Mouse (Mus musculus): ENCODE measurements at regions not wholly inside any gene's neighbourhood (a gene's known extent, or its start where the extent isn't known, plus 50 kb on each side); places are given as distances from the start of the nearest gene placed in this dataset.

DNA sequence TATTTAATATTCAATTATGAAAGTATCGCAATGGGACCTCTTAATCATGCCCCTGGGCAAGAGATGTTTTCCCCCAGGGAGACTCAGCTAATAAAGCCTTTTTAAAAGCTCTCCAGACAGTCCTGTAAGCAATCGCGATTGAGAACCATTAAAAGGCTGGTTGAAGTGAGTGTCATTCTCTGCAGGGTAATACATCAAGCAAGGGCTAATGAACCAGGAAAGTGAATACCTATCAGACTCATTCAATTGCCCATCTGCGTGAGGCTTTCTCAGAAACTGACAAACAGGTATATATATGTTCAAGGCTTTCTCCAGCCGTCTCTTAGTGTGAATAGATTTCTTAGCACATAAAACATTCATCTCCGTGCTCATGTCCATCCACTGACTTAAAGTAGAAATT, 286.8 kb upstream of the Xrcc4 start:
- CTCF ChIA-PET: no interaction called here

GRCm38 (mm10) chr13:90371415-90372150, 282.2 kb upstream of the Xrcc4 start:
- CTCF ChIA-PET: no interaction called here

DNA sequence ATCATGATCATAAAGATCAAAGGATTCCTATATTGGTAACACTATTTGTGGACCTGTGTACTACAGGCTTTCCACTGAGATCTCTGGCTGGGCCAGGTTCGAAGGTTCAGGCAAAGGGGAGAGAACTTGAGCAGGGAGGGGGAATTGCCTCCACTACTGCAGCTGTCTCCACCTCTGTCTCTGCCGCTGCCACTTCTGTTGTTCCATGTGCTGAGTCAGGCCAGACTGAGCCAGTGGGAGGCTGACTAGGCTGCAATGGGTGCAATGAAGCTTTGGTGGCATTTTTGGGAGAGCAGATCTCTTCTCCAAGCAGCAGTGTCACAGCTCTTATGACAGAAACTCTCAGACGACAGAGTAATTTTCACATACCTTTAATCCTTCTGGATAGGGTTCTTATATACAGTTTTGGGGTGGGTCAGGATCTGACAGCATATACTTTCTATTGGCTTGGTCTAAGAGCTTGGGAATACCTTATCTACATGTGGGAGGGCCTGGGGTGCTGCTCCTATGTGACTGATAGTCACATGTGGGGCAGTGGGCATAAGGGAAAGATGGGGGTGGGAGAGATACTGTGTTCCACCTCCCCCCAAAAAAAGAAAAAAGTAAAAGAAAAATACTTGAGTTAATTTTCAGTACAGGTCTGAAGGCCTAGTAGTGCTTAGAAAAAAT, 281.5 kb upstream of the Xrcc4 start:
- CTCF ChIA-PET: no interaction called here

- CTCF ChIA-PET: no interaction called here
These were observed 275.2 kb upstream of the Xrcc4 start for GRCm38 (mm10) chr13:90364518-90365027.

- CTCF ChIA-PET: no interaction called here
These were observed 270.6 kb upstream of the Xrcc4 start for GRCm38 (mm10) chr13:90359861-90360601.

DNA sequence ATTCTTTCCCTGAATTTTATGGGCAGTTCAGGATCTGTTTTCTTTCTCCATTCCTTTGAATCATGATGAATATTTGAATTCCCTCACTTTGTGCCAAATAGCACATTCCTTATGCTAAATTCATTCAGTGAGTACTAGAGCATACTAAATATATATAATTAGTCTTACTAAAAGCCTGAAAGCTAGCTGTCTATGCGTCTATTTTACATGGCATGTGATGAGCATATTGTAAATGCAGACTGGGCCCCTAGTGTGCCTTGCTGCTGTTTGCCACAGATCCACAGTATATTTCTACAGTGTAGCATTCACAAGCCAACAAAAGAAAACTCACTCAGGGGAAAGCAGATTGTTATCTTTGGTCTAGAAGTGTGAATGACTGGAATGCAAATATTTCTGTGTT, 268.7 kb upstream of the Xrcc4 start:
- CTCF ChIA-PET: no interaction called here

DNA sequence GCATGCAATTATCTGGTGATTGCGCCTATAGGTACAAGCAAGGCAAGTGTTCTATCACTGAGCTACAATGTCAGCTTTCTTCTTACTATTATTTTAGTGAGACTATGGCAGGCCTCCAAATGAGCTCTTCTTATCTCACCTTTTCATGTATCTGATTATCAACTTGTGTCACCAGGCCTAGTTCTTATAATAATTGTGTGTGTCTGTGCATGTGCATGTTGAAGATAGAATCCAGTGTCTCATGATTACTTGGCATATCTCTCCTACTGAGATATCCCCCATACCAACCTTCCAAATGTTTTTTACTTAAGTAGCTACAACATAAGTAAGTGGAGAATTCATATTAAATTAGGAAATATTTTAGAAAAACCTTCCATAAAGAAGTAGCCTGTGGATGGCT, 266.2 kb upstream of the Xrcc4 start:
- CTCF ChIA-PET: no interaction called here

GRCm38 (mm10) chr13:90342823-90343222, 253.4 kb upstream of the Xrcc4 start:
- CTCF ChIA-PET: no interaction called here

GRCm38 (mm10) chr13:90341597-90342212, 252.3 kb upstream of the Xrcc4 start:
- CTCF ChIA-PET: no interaction called here

DNA sequence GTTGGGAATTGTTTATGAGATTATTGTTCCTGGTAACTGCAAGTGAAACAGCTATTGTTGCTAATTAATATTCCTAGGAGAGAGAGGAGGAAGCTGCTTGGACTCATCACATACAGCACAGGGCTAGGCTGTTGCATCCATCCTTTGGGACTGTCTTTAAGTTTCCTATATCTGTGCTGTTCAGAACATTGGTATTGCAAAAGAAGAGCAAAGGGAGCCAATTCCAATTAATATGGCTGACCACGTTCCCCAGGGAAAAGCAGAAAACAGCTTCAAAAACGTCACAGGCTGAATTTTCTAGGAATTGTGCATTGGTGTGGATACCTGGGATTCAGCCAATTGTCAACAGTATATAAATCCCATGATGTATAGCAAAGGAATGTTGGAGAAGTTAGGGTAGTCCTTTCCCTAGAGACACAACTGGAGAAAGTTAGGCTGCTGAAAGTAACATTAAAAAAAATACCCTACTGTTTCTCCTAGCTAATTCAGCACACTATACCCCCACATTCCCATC, 251.3 kb upstream of the Xrcc4 start:
- CTCF ChIA-PET: no interaction called here

- CTCF ChIA-PET: no interaction called here
These were observed 248.2 kb upstream of the Xrcc4 start for GRCm38 (mm10) chr13:90337591-90337990.

- CTCF ChIA-PET: no interaction called here
These were observed 246.3 kb upstream of the Xrcc4 start for GRCm38 (mm10) chr13:90335741-90336037.

DNA sequence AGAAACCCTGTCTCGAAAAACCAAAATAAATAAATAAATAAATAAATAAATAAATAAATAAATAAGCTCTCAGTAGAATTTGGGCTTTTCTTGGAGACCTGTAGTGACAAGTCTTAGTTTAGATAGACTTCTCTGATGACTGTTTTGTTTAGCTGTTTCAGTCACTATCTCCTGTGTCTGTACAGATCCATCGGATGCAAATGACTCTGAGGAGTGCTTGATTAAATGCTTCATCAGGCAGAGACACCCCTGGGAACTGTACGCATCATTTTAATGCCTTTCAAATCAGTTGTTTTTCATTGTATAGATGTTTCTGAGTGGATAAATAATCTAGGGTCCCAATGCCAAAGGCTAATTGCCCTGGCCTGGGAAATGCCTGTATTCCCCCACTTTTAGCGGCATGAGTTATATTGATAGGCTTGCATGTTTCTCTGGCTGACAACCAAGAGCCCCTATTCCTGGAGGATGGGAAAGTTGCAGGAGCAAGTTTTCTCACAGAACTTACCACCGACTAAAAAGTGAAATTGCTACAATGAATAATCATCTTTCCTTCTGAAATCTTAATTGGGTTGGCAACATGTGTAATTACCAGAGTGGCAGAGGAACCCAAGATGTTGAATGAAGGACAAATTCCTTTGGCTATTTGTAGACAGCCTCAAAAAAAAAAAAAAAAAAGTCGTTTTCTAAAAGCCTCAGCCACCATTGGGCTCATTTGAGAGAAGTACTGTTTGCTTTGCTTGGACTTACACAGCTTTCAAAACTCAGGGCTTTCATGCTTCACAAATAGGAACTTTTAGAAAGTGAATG, 245.7 kb upstream of the Xrcc4 start:
- CTCF ChIA-PET: no interaction called here

DNA sequence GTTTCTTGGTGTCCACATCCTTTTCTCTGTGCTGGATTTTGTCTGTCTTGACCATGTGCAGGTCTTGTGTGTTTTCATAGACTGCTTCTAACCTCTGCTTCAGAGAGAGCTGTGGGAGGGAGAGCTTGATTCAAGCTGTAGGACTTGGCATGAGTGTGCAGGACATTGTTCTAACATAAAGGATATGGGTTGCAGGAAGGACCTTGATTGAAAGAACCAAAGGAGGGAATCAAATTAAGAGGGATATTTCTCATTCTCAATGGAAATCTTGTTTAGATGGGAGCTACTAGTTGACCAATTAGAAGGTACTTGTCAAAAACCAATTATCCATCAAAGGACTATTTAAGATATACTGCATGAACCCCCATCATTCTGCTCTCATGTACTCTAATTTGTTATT, 244.9 kb upstream of the Xrcc4 start:
- CTCF ChIA-PET: no interaction called here

GRCm38 (mm10) chr13:90325226-90325625, 235.8 kb upstream of the Xrcc4 start:
- CTCF ChIA-PET: no interaction called here

- CTCF ChIA-PET: no interaction called here
These were observed 224.0 kb upstream of the Xrcc4 start for GRCm38 (mm10) chr13:90313209-90313978.

DNA sequence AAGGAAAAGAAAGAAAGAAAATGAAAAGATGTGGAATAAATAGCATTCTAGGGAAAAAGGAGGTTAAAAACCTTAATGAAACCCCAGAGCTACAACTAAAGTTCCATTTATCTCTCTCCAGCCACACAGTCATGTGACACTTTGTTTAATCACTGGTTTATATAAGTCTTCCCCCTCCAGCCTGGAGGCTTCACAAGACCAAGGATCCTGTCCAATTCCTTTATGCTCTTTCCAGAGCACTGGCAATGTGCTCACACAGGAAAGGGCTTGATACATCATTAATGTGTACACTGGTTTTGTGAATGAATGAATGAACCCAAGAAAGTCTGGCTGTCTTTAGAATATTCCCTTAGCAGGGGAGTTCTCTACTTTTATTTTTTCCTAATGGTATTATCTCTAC, 221.1 kb upstream of the Xrcc4 start:
- CTCF ChIA-PET: no interaction called here

GRCm38 (mm10) chr13:90300481-90300880, 211.1 kb upstream of the Xrcc4 start:
- CTCF ChIA-PET: no interaction called here

DNA sequence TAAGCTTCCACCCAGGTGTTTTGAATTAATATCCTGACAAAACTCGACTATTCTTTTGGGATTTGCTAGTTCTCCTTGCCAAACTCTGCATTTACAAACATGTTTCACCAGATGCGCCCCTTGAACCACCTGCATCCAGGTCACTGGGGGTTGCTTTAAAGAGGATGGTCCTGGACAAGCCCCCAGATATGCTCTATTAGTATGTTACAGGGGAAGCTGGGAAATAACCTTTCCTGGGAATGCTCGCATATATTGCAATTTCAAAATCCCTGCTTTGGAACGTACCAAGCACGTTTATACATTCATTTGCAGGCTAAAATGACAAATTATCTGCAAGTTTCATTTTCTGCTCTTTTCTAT, 205.2 kb upstream of the Xrcc4 start:
- CTCF ChIA-PET: no interaction called here

- CTCF ChIA-PET: no interaction called here
These were observed 204.6 kb upstream of the Xrcc4 start for GRCm38 (mm10) chr13:90293697-90294647.
